Mouse (Mus musculus) liver, embryonic 16.5 days (tissue): ENCODE results near the gene Csrnp3. TPM values are rescaled to one million over a fixed set of nuclear protein-coding genes. Genes with fewer than 3 reads are reported as not detected.

Experiments
- ATAC-seq: fragments of 200-750 bp; cut with Nextera tagmentation; 2 replicates; pipeline ENCODE4 v1.8.0; 2017; ENCODE audit warnings: low read depth, mild to moderate bottlenecking, moderate number of reproducible peaks, moderate library complexity
- H3K27ac ChIP-seq: fragments of 300-500 bp; sonication (generic); 2 replicates; pipeline ENCODE4 v1.5.1; 2014; ENCODE audit warnings: mild to moderate bottlenecking, low read length
- H3K27me3 ChIP-seq: fragments of 300-500 bp; sonication (generic); 2 replicates; pipeline ENCODE4 v1.6.1; 2014; ENCODE audit warnings: low read depth, low read length, mixed read lengths; ENCODE audit not compliant: control insufficient read depth, insufficient read depth
- H3K36me3 ChIP-seq: fragments of 300-500 bp; sonication (generic); 2 replicates; pipeline ENCODE4 v1.6.1; 2014; ENCODE audit warnings: mild to moderate bottlenecking; ENCODE audit not compliant: control insufficient read depth, insufficient read depth
- H3K4me1 ChIP-seq: fragments of 300-500 bp; sonication (generic); 2 replicates; pipeline ENCODE4 v1.6.1; 2014; ENCODE audit warnings: low read depth, low read length, mixed read lengths; ENCODE audit not compliant: control insufficient read depth
- H3K4me2 ChIP-seq: fragments of 300-500 bp; sonication (generic); 2 replicates; pipeline ENCODE4 v1.6.1; 2014; ENCODE audit warnings: low read depth, low read length, mixed read lengths
- H3K4me3 ChIP-seq: fragments of 300-500 bp; sonication (generic); 2 replicates; pipeline ENCODE4 v1.5.1; 2014; ENCODE audit warnings: low read depth, mild to moderate bottlenecking, low read length
- H3K9ac ChIP-seq: fragments of 300-500 bp; sonication (generic); 2 replicates; pipeline ENCODE4 v1.6.1; 2014; ENCODE audit warnings: low read depth, low read length
- H3K9me3 ChIP-seq: fragments of 300-500 bp; sonication (generic); replicated peaks from 2 replicates; pipeline ENCODE4 v1.6.1; 2016; ENCODE audit warnings: low read length; ENCODE audit not compliant: control insufficient read depth
- WGBS: fragments of 180-500 bp; shearing (Covaris S2); extraction: QIAGEN DNeasy Blood & Tissue Kit; methylation state at CpG from one replicate; pipeline ENCODE4 v1.1.7; 2014; ENCODE audit not compliant: insufficient replicate concordance; 5-methylcytosine and 5-hydroxymethylcytosine counted together
- polyA plus RNA-seq: library from polyadenylated mRNA; unstranded; fragments of >200 nt; fragmentation: Nextera tagmentation; extraction: Ambion mirVana; gene quantifications from 2 replicates; pipeline ENCODE4 v1.2.1, GENCODE M21; 2015

The Csrnp3 gene
- polyA plus RNA-seq, 1 experiment from 2014 or later = not detected

- Histone ChIP-seq H3K27me3 (no peaks in the 10 kb centered on the region), H3K27ac (no peak overlapping the region), H3K4me1 (no peaks in the 10 kb centered on the region), H3K9me3 (no peaks in the 10 kb centered on the region), H3K9ac (no peak overlapping the region), H3K4me3 (no peak overlapping the region), H3K36me3 (no peaks in the 10 kb centered on the region), H3K4me2 (no peak overlapping the region)
- no peak for ATAC-seq
- 63% methylated on average over 1 of the region's 1 CpGs for WGBS
Observed at GRCm38 (mm10) chr2:65955804-65956203, 110.2 kb downstream of the Csrnp3 start.

- no peak overlapping the region for H3K27ac ChIP-seq
- no peaks in the 10 kb centered on the region for H3K9me3 ChIP-seq
- H3K4me1 ChIP-seq = no peaks in the 10 kb centered on the region
- H3K4me2 ChIP-seq = no peak overlapping the region
- ATAC-seq = no peak
- H3K36me3 ChIP-seq = no peaks in the 10 kb centered on the region
- no peak overlapping the region for H3K4me3 ChIP-seq
- H3K27me3 ChIP-seq = no peaks in the 10 kb centered on the region
- no peak overlapping the region for H3K9ac ChIP-seq
- 71% methylated on average over 9 of the region's 9 CpGs for WGBS
Observed at GRCm38 (mm10) chr2:65956727-65957126, 111.2 kb downstream of the Csrnp3 start.

GRCm38 (mm10) chr2:65963420-65963819 is 117.9 kb downstream of the Csrnp3 start:
- H3K4me2 ChIP-seq = no peak overlapping the region
- no peak for ATAC-seq
- 55% methylated on average over 4 of the region's 4 CpGs for WGBS
- no peaks in the 10 kb centered on the region for H3K9me3 ChIP-seq
- H3K9ac ChIP-seq = no peak overlapping the region
- no peak overlapping the region for H3K27ac ChIP-seq
- H3K36me3 ChIP-seq = no peaks in the 10 kb centered on the region
- H3K4me3 ChIP-seq = no peak overlapping the region
- H3K4me1 ChIP-seq = no peaks in the 10 kb centered on the region
- no peaks in the 10 kb centered on the region for H3K27me3 ChIP-seq

- Histone ChIP-seq H3K4me2 (no peak overlapping the region), H3K9me3 (no peaks in the 10 kb centered on the region), H3K4me1 (no peaks in the 10 kb centered on the region), H3K9ac (no peak overlapping the region), H3K27me3 (no peaks in the 10 kb centered on the region), H3K36me3 (no peaks in the 10 kb centered on the region), H3K4me3 (no peak overlapping the region), H3K27ac (no peak overlapping the region)
- 59% methylated on average over 4 of the region's 4 CpGs for WGBS
- no peak for ATAC-seq
Observed at GRCm38 (mm10) chr2:65968810-65969209, 123.2 kb downstream of the Csrnp3 start.

- H3K4me1 ChIP-seq = no peaks in the 10 kb centered on the region
- H3K9ac ChIP-seq = no peak overlapping the region
- ATAC-seq = no peak
- H3K9me3 ChIP-seq = no peaks in the 10 kb centered on the region
- no peak overlapping the region for H3K27ac ChIP-seq
- no peak overlapping the region for H3K4me2 ChIP-seq
- H3K4me3 ChIP-seq = no peak overlapping the region
- H3K27me3 ChIP-seq = no peaks in the 10 kb centered on the region
- WGBS = 71% methylated on average over 4 of the region's 4 CpGs
- H3K36me3 ChIP-seq = no peaks in the 10 kb centered on the region
Observed at GRCm38 (mm10) chr2:65973907-65974306, 128.3 kb downstream of the Csrnp3 start.

- H3K27ac ChIP-seq = no peak overlapping the region
- no peaks in the 10 kb centered on the region for H3K36me3 ChIP-seq
- H3K27me3 ChIP-seq = no peaks in the 10 kb centered on the region
- WGBS = 46% methylated on average over 5 of the region's 5 CpGs
- H3K9me3 ChIP-seq = no peaks in the 10 kb centered on the region
- no peak for ATAC-seq
- no peaks in the 10 kb centered on the region for H3K4me1 ChIP-seq
- no peak overlapping the region for H3K4me3 ChIP-seq
- no peak overlapping the region for H3K4me2 ChIP-seq
- no peak overlapping the region for H3K9ac ChIP-seq
Observed at GRCm38 (mm10) chr2:65975383-65975782, 129.8 kb downstream of the Csrnp3 start.

- H3K36me3 ChIP-seq = no peaks in the 10 kb centered on the region
- no peaks in the 10 kb centered on the region for H3K9me3 ChIP-seq
- no peak overlapping the region for H3K4me3 ChIP-seq
- H3K4me1 ChIP-seq = no peaks in the 10 kb centered on the region
- H3K4me2 ChIP-seq = no peak overlapping the region
- no peak for ATAC-seq
- no peak overlapping the region for H3K27ac ChIP-seq
- WGBS = 61% methylated on average over 17 of the region's 17 CpGs
- H3K27me3 ChIP-seq = no peaks in the 10 kb centered on the region
- no peak overlapping the region for H3K9ac ChIP-seq
Observed at GRCm38 (mm10) chr2:65979338-65980053, 133.9 kb downstream of the Csrnp3 start.

GRCm38 (mm10) chr2:65981470-65981869 is 135.9 kb downstream of the Csrnp3 start:
- Histone ChIP-seq H3K9me3 (no peaks in the 10 kb centered on the region), H3K27ac (no peak overlapping the region), H3K27me3 (no peaks in the 10 kb centered on the region), H3K36me3 (no peaks in the 10 kb centered on the region), H3K4me2 (no peak overlapping the region), H3K9ac (no peak overlapping the region), H3K4me3 (no peak overlapping the region), H3K4me1 (no peaks in the 10 kb centered on the region)
- ATAC-seq = no peak
- WGBS = 66% methylated on average over 6 of the region's 6 CpGs

- Histone ChIP-seq H3K4me1 (no peaks in the 10 kb centered on the region), H3K4me3 (no peak overlapping the region), H3K27me3 (no peaks in the 10 kb centered on the region), H3K4me2 (no peak overlapping the region), H3K9me3 (no peaks in the 10 kb centered on the region), H3K9ac (no peak overlapping the region), H3K27ac (no peak overlapping the region), H3K36me3 (no peaks in the 10 kb centered on the region)
- 58% methylated on average over 4 of the region's 4 CpGs for WGBS
- no peak for ATAC-seq
Observed at GRCm38 (mm10) chr2:65981965-65982364, 136.4 kb downstream of the Csrnp3 start.
